Mouse (Mus musculus): ENCODE data around the gene Lrsam1. TPM values are rescaled to one million over a fixed set of nuclear protein-coding genes. Genes with fewer than 3 reads are reported as not detected.
"Not testable (repeated sequence)": the region's sequence is repeated elsewhere in the genome, so short reads cannot be mapped to it uniquely, and the experiment has no call there.

Gene Lrsam1
- total RNA-seq (2012; rRNA removed): 16.7 and 27.7 TPM in 2 replicates

- Histone ChIP-seq H3K27ac (ENCODE audit: insufficient read depth, low read depth, low read length, poor library complexity, severe bottlenecking) (peak within 1 kb of the TSS; percentile 93), H3K4me3 (ENCODE audit: insufficient read depth in 1 of 2, low read depth in 1 of 2, low read length in 2 of 2, poor library complexity in 1 of 2, severe bottlenecking in 1 of 2) (peak within 1 kb of the TSS; percentile 84 to 99), H3K9me3 (ENCODE audit: control insufficient read depth, insufficient read depth, low read depth, low read length) (no peaks in the 10 kb centered on the region), H3K36me3 (ENCODE audit: control insufficient read depth, insufficient read depth, low read length, poor library complexity, severe bottlenecking) (peaks cover 41% of the 10 kb centered on the region), H3K4me1 (ENCODE audit: control insufficient read depth in 2 of 2, insufficient read depth in 2 of 2, low read length in 2 of 2, poor library complexity in 1 of 2) (peaks cover 0 to 3% of the 10 kb centered on the region in 2 experiments; a peak in 1 of 4 replicates), H3K9ac (ENCODE audit: insufficient read depth, low read depth, low read length, poor library complexity, severe bottlenecking) (peak within 1 kb of the TSS; percentile 100)
- DNase-seq (ENCODE audit: low read depth, low spot score): no peak
- TF ChIP-seq CHD2 (IDR thresholded peaks at IDR 0.05; ENCODE audit: low read depth, low read length): peak; percentile 98
- TF ChIP-seq ZNF384 (IDR thresholded peaks at IDR 0.05; ENCODE audit: low read depth, low read length): no peak
- peak; percentile 82 for TF ChIP-seq HCFC1 (IDR thresholded peaks at IDR 0.05; ENCODE audit: borderline replicate concordance, insufficient read depth, low read length)
- no peak for TF ChIP-seq MAFK (IDR thresholded peaks at IDR 0.05; ENCODE audit: insufficient read depth, low read depth, low read length)
- in situ Hi-C loops (cut with MboI; ENCODE audit: low sequenced_read_pairs in 2 of 2, unreplicated experiment in 2 of 2): no loop called here
These were observed at the start of gene Lrsam1, which contains the start of gene Rpl12 for GRCm38 (mm10) chr2:32961192-32961995. Gene Lrsam1 (minus strand): TSS chr2:32961614. Gene Rpl12 (plus strand): TSS chr2:32961559.

GRCm38 (mm10) chr2:33009055-33009454, 47.6 kb upstream of the Lrsam1 start:
- H3K4me3 ChIP-seq (ENCODE audit: insufficient read depth in 1 of 2, low read depth in 1 of 2, low read length in 2 of 2, poor library complexity in 1 of 2, severe bottlenecking in 1 of 2); H3K9ac ChIP-seq (ENCODE audit: insufficient read depth, low read depth, low read length, poor library complexity, severe bottlenecking); H3K9me3 ChIP-seq (ENCODE audit: control insufficient read depth, insufficient read depth, low read depth, low read length); H3K4me1 ChIP-seq (ENCODE audit: control insufficient read depth in 2 of 2, insufficient read depth in 2 of 2, low read length in 2 of 2, poor library complexity in 1 of 2); H3K36me3 ChIP-seq (ENCODE audit: control insufficient read depth, insufficient read depth, low read length, poor library complexity, severe bottlenecking); DNase-seq (ENCODE audit: low read depth, low spot score); in situ Hi-C loops (cut with MboI; ENCODE audit: low sequenced_read_pairs in 2 of 2, unreplicated experiment in 2 of 2); H3K27ac ChIP-seq (ENCODE audit: insufficient read depth, low read depth, low read length, poor library complexity, severe bottlenecking): not testable (repeated sequence)

- DNase-seq (ENCODE audit: low read depth, low spot score): no peak
- Histone ChIP-seq H3K36me3 (ENCODE audit: control insufficient read depth, insufficient read depth, low read length, poor library complexity, severe bottlenecking) (no peaks in the 10 kb centered on the region; the same call in 1 of the 2 replicates), H3K9me3 (ENCODE audit: control insufficient read depth, insufficient read depth, low read depth, low read length) (no peaks in the 10 kb centered on the region), H3K4me1 (ENCODE audit: control insufficient read depth in 2 of 2, insufficient read depth in 2 of 2, low read length in 2 of 2, poor library complexity in 1 of 2) (no peaks in the 10 kb centered on the region), H3K27ac (ENCODE audit: insufficient read depth, low read depth, low read length, poor library complexity, severe bottlenecking) (no peak overlapping the region), H3K4me3 (ENCODE audit: insufficient read depth in 1 of 2, low read depth in 1 of 2, low read length in 2 of 2, poor library complexity in 1 of 2, severe bottlenecking in 1 of 2) (no peak overlapping the region), H3K9ac (ENCODE audit: insufficient read depth, low read depth, low read length, poor library complexity, severe bottlenecking) (no peak overlapping the region)
- TF ChIP-seq HCFC1 (IDR thresholded peaks at IDR 0.05; ENCODE audit: borderline replicate concordance, insufficient read depth, low read length): no peak
- no peak for TF ChIP-seq MAFK (IDR thresholded peaks at IDR 0.05; ENCODE audit: insufficient read depth, low read depth, low read length)
- in situ Hi-C loops (cut with MboI; ENCODE audit: low sequenced_read_pairs in 2 of 2, unreplicated experiment in 2 of 2): no loop called here
These were observed 43.6 kb upstream of the Lrsam1 start for GRCm38 (mm10) chr2:33005041-33005440.

- H3K4me1 ChIP-seq (ENCODE audit: control insufficient read depth in 2 of 2, insufficient read depth in 2 of 2, low read length in 2 of 2, poor library complexity in 1 of 2): no peaks in the 10 kb centered on the region
- TF ChIP-seq HCFC1 (IDR thresholded peaks at IDR 0.05; ENCODE audit: borderline replicate concordance, insufficient read depth, low read length) (no peak), MAFK (IDR thresholded peaks at IDR 0.05; ENCODE audit: insufficient read depth, low read depth, low read length) (no peak), ZNF384 (IDR thresholded peaks at IDR 0.05; ENCODE audit: low read depth, low read length) (no peak), ZC3H11A (IDR thresholded peaks at IDR 0.05; ENCODE audit: borderline replicate concordance, low read depth, low read length) (no peak), CHD2 (IDR thresholded peaks at IDR 0.05; ENCODE audit: low read depth, low read length) (no peak)
- DNase-seq (ENCODE audit: low read depth, low spot score): no peak
- no peaks in the 10 kb centered on the region; the same call in 1 of the 2 replicates for H3K36me3 ChIP-seq (ENCODE audit: control insufficient read depth, insufficient read depth, low read length, poor library complexity, severe bottlenecking)
- H3K9ac ChIP-seq (ENCODE audit: insufficient read depth, low read depth, low read length, poor library complexity, severe bottlenecking): no peak overlapping the region
- in situ Hi-C loops (cut with MboI; ENCODE audit: low sequenced_read_pairs in 2 of 2, unreplicated experiment in 2 of 2): no loop called here
- H3K27ac ChIP-seq (ENCODE audit: insufficient read depth, low read depth, low read length, poor library complexity, severe bottlenecking): no peak overlapping the region
- no peaks in the 10 kb centered on the region for H3K9me3 ChIP-seq (ENCODE audit: control insufficient read depth, insufficient read depth, low read depth, low read length)
- H3K4me3 ChIP-seq (ENCODE audit: insufficient read depth in 1 of 2, low read depth in 1 of 2, low read length in 2 of 2, poor library complexity in 1 of 2, severe bottlenecking in 1 of 2): no peak overlapping the region
These were observed 40.7 kb upstream of the Lrsam1 start for GRCm38 (mm10) chr2:33002144-33002543.

GRCm38 (mm10) chr2:32999752-33000151, 38.3 kb upstream of the Lrsam1 start:
- Histone ChIP-seq H3K4me1 (ENCODE audit: control insufficient read depth in 2 of 2, insufficient read depth in 2 of 2, low read length in 2 of 2, poor library complexity in 1 of 2) (peaks cover 0 to 4% of the 10 kb centered on the region in 2 experiments; a peak in 1 of 4 replicates), H3K36me3 (ENCODE audit: control insufficient read depth, insufficient read depth, low read length, poor library complexity, severe bottlenecking) (no peaks in the 10 kb centered on the region; the same call in 1 of the 2 replicates), H3K9ac (ENCODE audit: insufficient read depth, low read depth, low read length, poor library complexity, severe bottlenecking) (no peak overlapping the region), H3K9me3 (ENCODE audit: control insufficient read depth, insufficient read depth, low read depth, low read length) (no peaks in the 10 kb centered on the region), H3K4me3 (ENCODE audit: insufficient read depth in 1 of 2, low read depth in 1 of 2, low read length in 2 of 2, poor library complexity in 1 of 2, severe bottlenecking in 1 of 2) (no peak overlapping the region), H3K27ac (ENCODE audit: insufficient read depth, low read depth, low read length, poor library complexity, severe bottlenecking) (no peak overlapping the region)
- in situ Hi-C loops (cut with MboI; ENCODE audit: low sequenced_read_pairs in 2 of 2, unreplicated experiment in 2 of 2): no loop called here
- DNase-seq (ENCODE audit: low read depth, low spot score): no peak
- TF ChIP-seq CHD2 (IDR thresholded peaks at IDR 0.05; ENCODE audit: low read depth, low read length) (no peak), ZC3H11A (IDR thresholded peaks at IDR 0.05; ENCODE audit: borderline replicate concordance, low read depth, low read length) (no peak), MAFK (IDR thresholded peaks at IDR 0.05; ENCODE audit: insufficient read depth, low read depth, low read length) (no peak), HCFC1 (IDR thresholded peaks at IDR 0.05; ENCODE audit: borderline replicate concordance, insufficient read depth, low read length) (no peak)
